Mouse (Mus musculus) E14TG2a.4 (cell line): ENCODE measurements around the gene Pdilt.
"Not testable (repeated sequence)": the region's sequence is repeated elsewhere in the genome, so short reads cannot be mapped to it uniquely, and the experiment has no call there.

Experiments used
- CTCF ChIP-seq: conservative IDR thresholded peaks from 2 replicates; pipeline ENCODE4 v1.5.1; 2014; ENCODE audit warnings: low read length
- NANOG ChIP-seq: IDR thresholded peaks from 2 replicates; pipeline ENCODE4 v1.6.1; 2014; ENCODE audit warnings: borderline replicate concordance, low read length, mixed read lengths
- POU5F1 ChIP-seq: IDR thresholded peaks from 2 replicates; pipeline ENCODE4 v1.6.1; 2014; ENCODE audit warnings: low read length, borderline replicate concordance

DNA sequence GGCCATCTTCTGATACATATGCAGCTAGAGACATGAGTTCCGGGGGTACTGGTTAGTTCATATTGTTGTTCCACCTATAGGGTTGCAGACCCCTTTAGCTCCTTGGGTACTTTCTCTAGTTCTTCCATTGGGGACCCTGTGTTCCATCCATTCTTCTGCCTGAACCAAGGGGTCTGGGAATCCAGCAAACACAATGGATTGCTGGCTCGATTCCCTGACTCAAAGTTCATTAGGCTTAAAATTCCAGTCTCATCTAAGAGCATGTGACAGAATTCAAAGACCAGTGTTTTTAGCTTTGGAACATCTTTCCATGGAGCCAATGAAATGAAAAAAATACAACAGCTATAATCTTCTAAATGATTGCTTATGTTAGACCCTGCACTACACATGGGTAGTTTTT is 39.2 kb upstream of the Pdilt start:
- TF ChIP-seq CTCF, NANOG, POU5F1: not testable (repeated sequence)
